Mouse (Mus musculus) kidney, postnatal 14 days (tissue): ENCODE measurements around the gene Epb41l3.
A peak's percentile ranks its signal among the peaks of the same experiment; 100 is the strongest.

ENCODE experiments used
- DNase-seq: peaks from one replicate; pipeline ENCODE4 v3.0.0; 2022; ENCODE audit warnings: mixed read lengths

Epb41l3 gene

GRCm38 (mm10) chr17:69192863-69193493 is 117.5 kb downstream of the Epb41l3 start:
- DNase-seq = no peak

- DNase-seq = no peak
Measured at GRCm38 (mm10) chr17:69194599-69194998, 119.1 kb downstream of the Epb41l3 start.

GRCm38 (mm10) chr17:69195758-69196157 is 120.3 kb downstream of the Epb41l3 start:
- no peak for DNase-seq

DNA sequence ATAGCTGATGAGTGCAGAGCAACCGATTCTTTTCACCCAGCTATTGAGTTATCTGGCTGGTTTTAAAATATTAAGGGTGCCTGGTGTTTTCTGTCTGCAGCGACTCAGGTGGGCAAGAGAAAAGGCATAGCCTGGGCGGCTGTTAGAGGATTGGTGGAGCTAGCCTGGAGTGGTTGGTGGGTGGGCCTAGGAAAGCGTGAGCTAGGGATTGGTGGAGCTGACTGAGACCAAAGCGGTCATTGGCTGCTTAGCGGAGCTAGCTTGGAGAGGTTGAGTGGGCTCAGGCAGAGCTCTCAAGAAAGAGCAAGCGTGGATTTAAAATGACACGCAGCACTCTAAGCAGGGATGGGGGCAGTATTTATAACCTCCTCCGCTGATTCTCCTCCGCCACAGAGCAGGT is 121.2 kb downstream of the Epb41l3 start:
- DNase-seq = no peak

DNA sequence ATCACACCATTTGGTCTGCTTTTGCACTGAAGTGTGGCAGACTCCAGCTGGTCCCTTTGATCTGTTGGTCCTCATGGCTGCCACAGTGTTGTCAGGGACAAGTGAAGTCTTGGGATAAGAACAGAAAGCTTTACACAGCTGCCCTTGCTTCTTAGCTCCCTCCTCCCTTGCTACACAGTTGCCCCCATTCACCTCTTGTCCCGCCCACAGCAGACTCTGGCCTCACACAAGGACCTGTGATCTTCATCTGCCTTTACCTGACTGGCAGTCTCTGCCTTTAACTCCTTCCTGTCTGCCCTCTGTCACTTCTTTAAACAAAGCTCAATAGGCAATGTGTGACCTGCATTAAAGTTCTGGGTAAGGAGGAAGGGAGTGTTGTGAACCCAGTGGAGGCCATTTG is 123.3 kb downstream of the Epb41l3 start:
- no peak for DNase-seq

DNA sequence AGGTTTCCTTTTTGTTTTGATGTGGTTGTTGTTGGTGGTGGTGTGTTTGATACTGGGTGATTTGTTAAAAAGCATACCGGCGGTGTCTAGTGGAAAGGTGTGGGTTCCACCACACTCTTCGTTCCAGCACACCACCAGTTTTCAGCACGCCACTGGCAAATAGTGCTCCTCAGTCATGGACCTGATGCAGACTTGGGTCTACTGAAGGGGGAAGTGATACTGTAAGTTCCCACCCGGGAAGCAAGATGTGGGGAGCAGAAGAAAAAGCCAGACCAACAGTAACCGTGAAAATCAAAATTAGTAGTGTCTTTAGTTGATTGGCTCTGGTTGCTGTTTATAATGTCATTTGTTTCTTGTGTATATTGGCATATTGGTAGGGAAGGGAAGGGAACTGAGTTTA is 124.3 kb downstream of the Epb41l3 start:
- DNase-seq = no peak

DNA sequence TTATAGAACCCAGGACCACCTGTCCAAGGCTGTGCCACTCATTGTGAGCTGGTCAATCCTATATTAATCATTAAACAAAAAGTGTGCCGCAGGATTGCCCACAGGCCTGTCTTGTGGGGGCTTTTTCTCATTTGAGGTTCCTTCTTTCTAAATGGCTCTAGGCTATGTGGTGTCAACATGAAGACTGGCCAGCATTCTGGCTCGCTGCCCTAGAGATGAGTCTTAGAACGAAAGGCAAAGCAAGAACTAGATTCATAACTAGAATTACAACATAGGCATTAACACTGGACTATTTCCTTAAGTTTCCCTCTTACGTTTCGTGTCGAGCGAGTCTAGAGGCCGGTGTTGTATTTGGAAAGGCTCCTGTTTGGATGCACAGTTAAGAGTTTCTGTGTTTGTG is 125.5 kb downstream of the Epb41l3 start:
- DNase-seq = no peak

DNA sequence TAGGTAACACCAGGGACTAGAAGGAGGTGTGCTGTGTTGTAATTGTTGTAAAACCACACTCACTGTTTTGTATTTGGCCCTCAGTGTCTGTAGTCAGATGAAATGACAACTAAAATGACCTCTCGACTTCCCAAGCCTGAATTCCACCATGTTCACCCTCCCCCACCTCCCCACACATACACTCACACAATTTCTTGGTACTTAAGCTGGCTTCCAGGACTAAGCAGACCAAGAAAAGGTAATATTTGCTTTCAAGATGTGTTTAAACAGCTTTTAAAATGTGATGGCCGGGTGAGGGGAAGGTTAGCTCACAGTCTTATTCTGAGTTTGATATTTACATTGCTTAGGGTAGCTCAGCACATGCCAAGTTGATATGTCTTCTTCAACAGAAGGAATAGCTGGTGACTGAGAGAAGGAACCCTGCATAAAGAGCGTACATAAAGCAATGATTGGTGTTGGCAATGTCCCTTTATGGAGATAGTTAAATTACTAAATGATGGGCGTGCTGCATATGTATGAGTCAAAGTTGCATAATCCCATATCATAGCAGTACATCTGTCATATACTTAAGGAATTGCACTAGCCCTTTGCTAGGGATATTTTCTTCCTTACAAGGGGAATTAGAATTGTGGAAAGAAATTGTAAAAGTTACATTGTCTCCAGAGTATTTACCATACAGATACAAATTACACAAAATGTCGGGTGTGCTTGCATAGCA is 130.0 kb downstream of the Epb41l3 start:
- DNase-seq = no peak

GRCm38 (mm10) chr17:69207562-69208312 is 132.3 kb downstream of the Epb41l3 start:
- no peak for DNase-seq

DNA sequence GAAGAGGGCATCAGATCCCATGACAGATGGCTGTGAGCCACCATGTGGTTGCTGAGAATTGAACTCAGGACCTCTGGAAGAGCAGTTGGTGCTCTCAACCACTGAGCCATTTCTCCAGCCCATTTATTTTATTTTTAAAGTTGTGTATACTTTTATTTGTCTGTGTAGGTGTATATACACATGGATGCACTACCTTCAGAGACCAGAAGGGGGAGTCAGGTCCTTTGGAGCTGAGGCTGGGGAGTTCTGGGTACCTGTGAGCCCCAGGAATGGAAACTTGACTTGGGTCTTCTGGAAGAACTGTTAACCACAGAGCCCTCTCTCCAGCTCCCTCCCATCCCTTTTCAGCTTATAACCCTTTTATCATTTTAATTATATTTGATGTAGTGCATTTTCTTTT is 135.6 kb downstream of the Epb41l3 start:
- DNase-seq = no peak

DNA sequence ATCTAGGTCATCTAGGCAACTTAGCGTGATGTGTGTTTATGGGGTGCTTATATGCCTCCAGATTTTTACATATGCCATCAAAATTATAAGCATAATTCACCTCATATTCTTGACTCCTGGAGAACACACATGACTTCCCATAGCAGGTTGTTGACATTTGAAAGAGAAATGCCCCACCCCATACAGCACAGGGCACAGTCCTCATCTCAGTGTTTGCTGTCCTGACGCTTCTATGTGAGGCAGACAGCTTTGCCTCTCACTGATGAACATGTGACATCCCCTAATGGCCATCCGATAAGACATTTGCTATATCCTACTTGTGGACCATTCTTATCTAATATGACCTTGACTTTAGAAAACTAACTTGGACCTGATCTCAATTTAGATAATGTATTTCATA is 140.6 kb downstream of the Epb41l3 start:
- DNase-seq = no peak

DNA sequence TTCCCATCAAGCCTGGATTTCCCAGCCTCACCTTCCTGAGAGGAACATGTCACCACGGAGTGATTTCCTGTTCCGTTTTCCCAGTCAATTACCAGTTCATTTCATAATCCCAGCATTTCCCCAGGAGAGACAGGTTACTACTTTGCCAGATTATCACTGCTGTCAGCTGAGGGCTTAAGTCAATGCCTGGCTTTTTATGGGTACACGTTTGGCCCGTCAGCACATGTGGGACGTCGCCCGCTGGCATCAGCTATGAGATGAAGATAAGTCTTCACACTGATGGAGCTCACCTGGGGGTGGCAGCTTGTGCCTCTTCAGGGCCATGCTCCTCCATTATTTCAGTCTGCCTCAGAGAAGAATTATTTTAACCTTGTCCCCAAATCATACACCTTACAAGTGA is 145.4 kb downstream of the Epb41l3 start:
- DNase-seq = no peak

DNA sequence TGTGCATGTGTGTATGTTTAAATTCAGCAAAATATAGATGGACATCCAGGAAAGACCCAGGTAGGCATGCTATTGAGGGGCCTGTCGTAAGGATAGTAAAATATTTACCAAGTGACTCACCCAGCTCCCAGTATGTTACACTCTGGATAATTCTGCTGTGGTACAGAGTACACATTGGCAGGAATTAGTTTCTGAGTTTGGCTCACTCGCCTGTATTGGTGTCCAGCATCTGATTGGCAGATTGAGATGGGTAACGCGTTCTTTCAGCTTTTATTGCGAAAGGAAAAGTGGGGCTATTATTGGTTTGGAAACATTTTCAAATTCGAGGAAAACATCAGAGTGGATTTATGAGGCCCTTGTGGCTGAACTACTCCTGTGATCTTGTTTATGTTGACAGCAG is 145.9 kb downstream of the Epb41l3 start:
- no peak for DNase-seq

DNA sequence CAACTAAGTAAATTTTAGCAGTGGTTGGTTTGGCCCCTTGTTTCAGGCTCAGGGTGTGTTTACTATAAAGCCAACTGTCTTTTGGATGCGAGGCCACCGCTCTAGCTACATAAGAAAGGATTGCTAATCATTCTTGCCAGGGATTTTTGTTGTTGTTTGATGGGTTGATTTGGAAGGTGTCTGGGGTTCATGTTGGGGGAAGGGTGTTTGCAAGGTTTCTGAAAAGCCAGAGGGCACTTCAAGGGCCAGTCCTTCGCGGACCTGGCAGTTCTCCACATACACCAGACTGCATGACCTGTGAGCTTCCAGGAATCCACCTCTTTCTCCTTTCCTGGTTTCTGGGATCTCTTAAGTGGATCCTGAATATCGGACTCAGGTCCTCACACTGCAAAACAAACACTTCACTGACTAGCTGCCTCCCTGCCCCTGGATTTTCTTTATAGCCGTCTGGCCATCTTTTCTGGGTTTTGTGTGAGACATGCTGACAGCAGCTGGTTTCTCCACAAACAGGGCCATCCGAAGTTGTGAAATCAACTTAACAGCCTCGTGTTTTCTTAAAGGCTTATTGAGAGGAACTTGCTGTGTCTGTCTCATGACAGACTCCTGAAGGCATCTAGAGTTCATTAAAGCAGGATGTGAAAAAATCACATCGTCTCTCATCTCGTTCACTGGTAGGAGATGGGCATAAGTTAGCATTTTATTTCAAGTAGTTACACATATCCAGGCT is 146.6 kb downstream of the Epb41l3 start:
- peak; percentile 2 for DNase-seq

DNA sequence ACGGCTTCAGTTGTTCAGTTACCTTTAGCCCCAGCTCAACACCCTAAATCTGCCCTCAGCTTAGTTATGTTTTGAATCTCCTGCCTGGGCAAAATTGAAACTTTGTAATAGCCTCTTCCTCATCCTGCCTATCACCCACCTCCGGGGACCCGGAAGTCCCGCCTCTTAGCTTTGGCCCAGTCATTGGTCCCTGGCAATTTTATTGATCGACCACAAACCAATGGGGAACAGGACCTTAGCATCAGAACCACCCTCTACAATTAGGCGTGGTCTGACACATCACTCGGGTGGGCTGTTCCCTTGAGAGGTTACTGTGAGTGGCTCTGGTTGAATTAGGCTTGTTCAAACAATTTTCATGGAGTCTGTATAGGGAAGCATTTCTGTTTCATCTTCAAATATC is 150.5 kb downstream of the Epb41l3 start:
- DNase-seq = no peak

GRCm38 (mm10) chr17:69227426-69228014 is 152.0 kb downstream of the Epb41l3 start:
- DNase-seq = no peak

GRCm38 (mm10) chr17:69229451-69229850 is 154.0 kb downstream of the Epb41l3 start:
- DNase-seq = no peak

- DNase-seq = no peak
Measured at GRCm38 (mm10) chr17:69230131-69230621, 154.7 kb downstream of the Epb41l3 start.

DNA sequence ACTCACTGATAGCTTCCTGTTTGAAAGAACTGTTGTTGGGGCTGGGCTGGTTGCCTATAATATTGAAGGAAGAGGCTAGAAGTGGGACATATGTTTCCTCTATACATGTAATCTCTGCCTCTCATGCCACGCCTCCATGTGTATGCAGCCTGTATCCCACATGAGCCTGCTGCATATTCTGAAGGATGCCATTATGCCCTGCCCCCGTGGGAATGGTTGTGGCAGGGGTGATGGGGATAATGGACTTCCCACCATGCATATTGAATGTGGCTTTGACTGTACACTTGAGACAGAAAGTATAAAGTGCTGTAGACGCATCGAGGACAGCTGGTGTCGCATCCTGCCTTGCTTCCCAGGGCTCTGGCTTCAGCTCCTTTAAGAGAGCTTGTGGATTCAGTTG is 155.9 kb downstream of the Epb41l3 start:
- DNase-seq = no peak

DNA sequence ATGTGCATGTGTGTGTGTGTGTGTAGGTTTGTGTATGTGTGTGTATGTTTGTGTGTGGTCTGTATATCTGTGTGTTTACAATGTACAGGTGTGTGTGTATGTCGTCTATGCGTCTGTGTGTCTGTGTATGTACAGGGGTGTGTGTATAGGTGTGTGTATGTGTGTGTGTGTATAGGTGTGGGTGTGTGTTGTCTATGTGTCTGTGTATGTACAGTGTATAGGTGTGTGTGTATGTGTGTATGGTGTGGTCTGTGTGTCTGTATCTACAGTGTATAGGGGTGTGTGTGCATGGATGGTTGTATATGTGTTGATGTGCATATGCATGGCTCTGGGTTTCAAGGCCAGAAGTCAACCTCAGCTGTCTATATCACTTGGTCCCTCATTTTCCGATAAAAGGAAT is 161.7 kb downstream of the Epb41l3 start:
- DNase-seq = no peak

- no peak for DNase-seq
Measured at GRCm38 (mm10) chr17:69238810-69239373, 163.4 kb downstream of the Epb41l3 start.

- no peak for DNase-seq
Measured at GRCm38 (mm10) chr17:69239423-69239822, 163.9 kb downstream of the Epb41l3 start.
